Mouse (Mus musculus) heart, postnatal 25 days (tissue): Measurements from ENCODE around the gene Smim12. TPM values are rescaled to one million over a fixed set of nuclear protein-coding genes. Genes with fewer than 3 reads are reported as not detected.
A peak's percentile ranks its signal among the peaks of the same experiment; 100 is the strongest.

Source experiments
- DNase-seq: peaks from one replicate; pipeline ENCODE4 v3.0.0; 2022; ENCODE audit warnings: low spot score
- intact Hi-C: fragments of 180-260 bp; cut with DNase I; formaldehyde crosslinking; loops from one replicate; pipeline ENCODE4 v1.15.1; 2025
- total RNA-seq, 2 experiments: library from RNA; stranded (reverse); gene quantifications; 2 replicates each; pipeline ENCODE4 v1.2.3; 2021

Gene Smim12
- total RNA-seq: 10 to 100 TPM; 49.2 to 50.6 TPM

- DNase-seq: peak; percentile 94
- intact Hi-C loops: loop anchor here (10.0 kb wide), 3 partner anchors 169 to 689 kb away; partner anchors contain the start of genes Clspn, Sfpq and Zmym6
These were observed at the start of gene Smim12 for GRCm38 (mm10) chr4:127243552-127243951. TSS of gene Smim12 (plus strand) at chr4:127243784.

GRCm38 (mm10) chr4:127194477-127195269 is 48.9 kb upstream of the Smim12 start:
- intact Hi-C loops: no loop called here
- no peak for DNase-seq

DNA sequence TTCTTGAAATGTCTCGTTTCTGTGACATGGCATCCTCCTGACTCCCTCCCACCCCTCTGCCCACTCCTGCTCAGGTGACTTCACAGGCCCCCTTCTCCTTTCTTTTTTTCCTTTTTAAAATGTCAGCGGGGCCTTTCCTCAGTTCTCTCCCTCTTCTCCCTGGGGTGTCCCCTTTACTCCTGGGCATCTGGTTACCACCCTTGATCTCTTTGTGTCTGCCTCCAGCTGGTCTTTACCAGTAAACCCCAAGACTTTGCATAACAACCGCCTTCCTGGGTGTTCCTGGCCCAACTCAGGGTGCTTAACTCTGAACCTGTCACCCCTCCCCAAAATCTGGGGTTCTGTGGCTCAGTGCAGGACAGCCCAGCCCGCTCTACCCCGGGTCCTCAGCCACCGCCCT is 45.0 kb upstream of the Smim12 start:
- no peak for DNase-seq
- intact Hi-C loops: no loop called here

GRCm38 (mm10) chr4:127199406-127199805 is 44.2 kb upstream of the Smim12 start:
- no peak for DNase-seq
- intact Hi-C loops: no loop called here

DNA sequence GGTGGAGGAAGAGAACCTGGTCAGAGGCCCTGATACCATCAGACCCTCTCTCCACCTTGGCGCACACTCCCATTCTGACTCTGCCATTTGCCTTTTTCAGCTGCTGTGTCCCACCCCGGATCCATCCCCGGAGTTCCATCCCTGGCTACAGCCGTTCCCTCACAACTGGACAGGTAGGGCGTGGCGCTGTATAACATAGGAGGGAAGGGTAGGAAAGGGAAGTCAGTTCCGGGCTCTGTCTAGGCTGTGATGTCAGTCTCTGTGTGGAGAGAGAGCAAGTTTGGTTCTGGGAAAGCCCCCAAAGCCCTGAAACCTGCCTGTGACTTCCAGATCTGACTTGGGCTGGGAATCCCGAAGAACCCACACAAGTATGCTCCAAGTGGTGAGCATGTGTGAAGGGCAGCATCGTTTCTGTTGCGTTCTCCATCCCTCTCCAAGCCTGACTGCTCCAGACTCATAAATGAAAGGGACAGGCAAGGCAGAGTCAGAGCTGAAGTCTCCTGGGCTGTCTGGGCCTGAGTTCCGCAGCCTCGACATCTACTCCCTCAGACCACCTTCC is 43.3 kb upstream of the Smim12 start:
- DNase-seq: no peak
- intact Hi-C loops: no loop called here

- no peak for DNase-seq
These were observed 42.6 kb upstream of the Smim12 start for GRCm38 (mm10) chr4:127200769-127201617.

GRCm38 (mm10) chr4:127203081-127203480 is 40.5 kb upstream of the Smim12 start:
- no peak for DNase-seq
- intact Hi-C loops: no loop called here

More at GRCm38 (mm10) chr4:127200769-127201617, 42.6 kb upstream of the Smim12 start:
- intact Hi-C loops: no loop called here

DNA sequence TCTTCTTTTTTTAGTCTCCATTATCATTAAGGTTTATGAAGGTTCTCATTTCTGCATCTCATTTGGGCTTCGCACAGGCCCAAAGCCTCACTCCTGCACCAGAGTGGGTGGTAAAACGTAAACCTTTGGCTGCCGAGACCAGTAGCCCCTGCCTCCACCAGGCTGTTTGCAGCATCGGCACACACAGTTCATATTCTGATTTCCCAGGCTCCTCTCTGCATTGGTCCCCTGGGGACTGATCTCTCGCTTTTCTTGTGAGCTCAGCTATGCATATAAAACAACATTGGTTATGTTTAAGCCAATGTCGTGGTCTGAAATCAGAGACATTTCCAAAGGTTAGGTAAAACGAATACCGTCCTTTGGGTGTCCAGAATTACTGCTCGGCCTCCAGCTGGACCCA is 32.3 kb upstream of the Smim12 start:
- DNase-seq: no peak
- intact Hi-C loops: no loop called here

- DNase-seq: no peak
- intact Hi-C loops: no loop called here
These were observed 29.1 kb upstream of the Smim12 start for GRCm38 (mm10) chr4:127214510-127214909.

GRCm38 (mm10) chr4:127215103-127215502 is 28.5 kb upstream of the Smim12 start:
- intact Hi-C loops: no loop called here
- DNase-seq: no peak

GRCm38 (mm10) chr4:127215799-127216198 is 27.8 kb upstream of the Smim12 start:
- DNase-seq: no peak
- intact Hi-C loops: no loop called here

DNA sequence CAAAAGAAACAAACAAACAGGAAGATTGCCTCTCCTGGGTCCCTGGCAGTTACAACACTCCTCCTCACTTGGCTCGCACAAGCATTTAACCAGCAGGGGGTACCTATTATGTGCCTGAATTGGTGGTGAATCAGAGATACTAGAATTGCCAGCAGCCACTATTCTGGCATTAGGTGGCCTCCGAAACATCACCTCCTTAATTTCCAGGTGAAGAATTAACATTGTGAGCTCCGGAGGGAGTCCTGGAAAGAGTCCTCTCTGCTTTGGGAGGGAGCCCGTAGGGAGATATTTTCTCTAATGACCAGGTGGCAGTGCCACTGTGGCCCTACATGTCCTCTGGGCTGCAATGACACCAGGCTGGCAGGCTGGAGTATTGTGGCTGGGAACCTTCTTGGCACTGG is 27.3 kb upstream of the Smim12 start:
- DNase-seq: no peak
- intact Hi-C loops: no loop called here

DNA sequence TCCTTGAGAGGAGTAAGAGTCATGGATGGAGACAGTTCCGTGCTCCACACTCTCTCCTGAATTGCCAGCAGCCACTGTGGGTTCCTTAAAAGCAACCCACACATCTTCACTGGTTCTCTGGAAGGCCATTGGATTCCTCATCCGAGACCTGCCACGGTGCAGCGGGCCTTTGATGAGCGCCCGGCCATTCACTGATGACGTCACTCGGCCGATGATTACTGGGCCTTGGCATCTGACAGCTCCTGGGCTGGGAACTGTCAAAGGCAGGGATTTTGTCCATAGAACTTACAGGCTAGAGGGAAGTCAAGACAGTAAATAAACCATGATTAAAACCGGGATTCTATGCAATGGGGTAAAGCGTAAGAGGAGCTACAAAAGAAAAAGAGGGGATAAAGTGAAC is 26.5 kb upstream of the Smim12 start:
- intact Hi-C loops: no loop called here
- DNase-seq: no peak

DNA sequence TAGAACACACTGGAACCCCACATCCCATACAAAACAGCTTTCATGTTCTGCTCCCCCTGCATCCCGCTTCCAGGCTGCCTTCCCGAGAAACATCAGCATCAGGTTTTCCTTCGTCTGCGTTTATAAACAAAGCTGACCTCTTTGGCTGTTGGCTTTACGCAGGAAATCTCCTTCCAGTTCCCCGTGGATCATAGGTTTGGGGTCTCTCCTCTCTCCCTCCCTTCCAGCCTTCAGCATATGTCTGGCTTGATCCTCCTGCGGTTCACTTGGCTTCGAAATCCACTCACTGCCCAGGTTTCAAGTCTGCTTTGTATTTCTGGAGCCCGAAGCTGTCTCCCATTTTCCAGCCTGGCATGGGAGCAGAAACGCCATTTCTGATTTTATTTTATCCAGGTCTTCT is 20.3 kb upstream of the Smim12 start:
- intact Hi-C loops: no loop called here
- no peak for DNase-seq

- intact Hi-C loops: no loop called here
- DNase-seq: no peak
These were observed 19.8 kb upstream of the Smim12 start for GRCm38 (mm10) chr4:127223755-127224154.

DNA sequence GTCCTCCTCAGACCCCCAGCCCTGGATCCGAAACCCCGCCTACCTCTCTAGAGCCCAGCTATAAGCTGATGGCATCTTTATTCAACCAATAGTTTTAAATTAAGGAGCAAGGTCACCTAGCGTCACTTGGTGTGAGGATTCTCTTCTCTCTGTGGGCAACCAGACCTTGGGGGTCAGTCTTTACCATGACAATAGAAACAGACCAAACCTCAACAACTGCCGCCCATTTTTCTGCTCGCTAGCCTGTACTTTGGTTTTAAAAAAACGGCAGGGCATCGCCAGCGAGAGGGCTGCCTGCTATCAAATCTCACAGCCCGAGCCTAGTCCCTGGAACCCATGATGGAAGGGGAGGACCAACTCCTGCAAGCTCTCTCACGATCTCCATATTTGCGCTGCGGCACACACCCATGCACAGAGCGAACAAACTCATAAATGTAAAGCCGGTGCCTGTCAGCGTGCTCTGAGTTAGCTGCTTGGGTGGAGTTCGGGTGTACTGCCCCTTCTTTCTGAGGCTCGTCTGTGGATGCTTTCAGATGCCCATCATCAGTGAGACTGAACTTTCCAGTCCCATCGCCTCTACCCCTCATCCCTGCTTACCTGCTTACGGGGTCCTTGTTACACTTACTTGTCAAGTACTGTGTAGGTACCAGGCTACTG is 19.0 kb upstream of the Smim12 start:
- intact Hi-C loops: no loop called here
- DNase-seq: no peak

DNA sequence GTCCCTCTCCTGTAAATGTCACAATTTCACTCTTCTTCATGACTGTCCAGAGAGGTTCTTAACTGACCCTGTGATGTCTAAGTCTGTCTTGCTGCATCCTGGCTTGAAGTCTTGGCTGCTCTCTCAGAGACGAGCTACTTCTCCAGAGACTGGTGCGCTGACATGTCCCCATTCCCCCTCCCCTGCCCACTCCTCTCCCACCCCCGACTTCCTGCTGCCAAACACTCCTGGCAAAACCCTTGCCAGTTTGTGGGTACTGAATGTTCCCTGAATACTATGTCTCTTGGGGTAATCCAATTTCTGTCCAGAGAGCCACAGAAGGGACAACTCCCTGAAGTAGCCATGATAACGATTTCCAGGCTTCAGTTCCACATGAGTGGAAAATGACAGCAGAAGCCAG is 17.5 kb upstream of the Smim12 start:
- intact Hi-C loops: no loop called here
- no peak for DNase-seq

GRCm38 (mm10) chr4:127227051-127227673 is 16.4 kb upstream of the Smim12 start:
- no peak for DNase-seq
- intact Hi-C loops: no loop called here

- intact Hi-C loops: no loop called here
- no peak for DNase-seq
These were observed 11.6 kb upstream of the Smim12 start for GRCm38 (mm10) chr4:127232028-127232427.

- no peak for DNase-seq
- intact Hi-C loops: no loop called here
These were observed 11.0 kb upstream of the Smim12 start for GRCm38 (mm10) chr4:127232551-127232950.
